Mouse (Mus musculus) cerebellum, postnatal 10 days (tissue): ENCODE measurements around the gene Otp.

Experiments used
- DNase-seq, 2 experiments: peaks; one replicate each; pipeline ENCODE4 v3.0.0; 2021; ENCODE audit warnings: mixed read lengths in 2 of 2

Gene Otp

GRCm38 (mm10) chr13:94874656-94875395 is 576 bp upstream of the Otp start:
- DNase-seq, result peak; percentile 37 to 49

- DNase-seq, result peak; percentile 21 to 59
Observed at GRCm38 (mm10) chr13:94876286-94877210, 1.1 kb downstream of the Otp start.

- peak in 1 of 2 experiments; percentile 45 for DNase-seq
Observed at GRCm38 (mm10) chr13:94877211-94877590, 1.8 kb downstream of the Otp start.

- peak; percentile 17 to 54 for DNase-seq
Observed at GRCm38 (mm10) chr13:94877991-94878745, 2.8 kb downstream of the Otp start.

- peak in 1 of 2 experiments; percentile 18 for DNase-seq
Observed at GRCm38 (mm10) chr13:94881201-94881600, 5.8 kb downstream of the Otp start.

GRCm38 (mm10) chr13:94882221-94882620 is 6.8 kb downstream of the Otp start:
- peak in 1 of 2 experiments; percentile 16 for DNase-seq

GRCm38 (mm10) chr13:94882711-94883145 is 7.3 kb downstream of the Otp start:
- no peak for DNase-seq

GRCm38 (mm10) chr13:94883163-94883965 is 8.0 kb downstream of the Otp start:
- peak; percentile 83 to 89 for DNase-seq

- peak; percentile 16 to 55 for DNase-seq
Observed at GRCm38 (mm10) chr13:94883966-94884960, 8.9 kb downstream of the Otp start.

- peak; percentile 57 for DNase-seq
Observed at GRCm38 (mm10) chr13:94885291-94886235, 10.2 kb downstream of the Otp start.

- no peak for DNase-seq
Observed at GRCm38 (mm10) chr13:94907841-94908240, 32.4 kb downstream of the Otp start.

- no peak for DNase-seq
Observed at GRCm38 (mm10) chr13:94912961-94913360, 37.6 kb downstream of the Otp start.

- DNase-seq, result no peak
Observed at GRCm38 (mm10) chr13:94915654-94916053, 40.3 kb downstream of the Otp start.

- DNase-seq, result no peak
Observed at GRCm38 (mm10) chr13:94928086-94928485, 52.7 kb downstream of the Otp start.
